Mouse (Mus musculus) megakaryocyte, embryonic 14.5 days (primary cell): ENCODE results near the gene Ccr1.
"Not testable (repeated sequence)": the region's sequence is repeated elsewhere in the genome, so short reads cannot be mapped to it uniquely, and the experiment has no call there.

Experiments
- FLI1 ChIP-seq: IDR thresholded peaks from 2 replicates; pipeline ENCODE4 v1.6.1; 2012; ENCODE audit warnings: low read length, inconsistent platforms, mixed read lengths
- GATA1 ChIP-seq: IDR thresholded peaks from 3 replicates; pipeline ENCODE4 v1.6.1; 2012; ENCODE audit warnings: mixed read lengths, low read length, inconsistent platforms, borderline replicate concordance

DNA sequence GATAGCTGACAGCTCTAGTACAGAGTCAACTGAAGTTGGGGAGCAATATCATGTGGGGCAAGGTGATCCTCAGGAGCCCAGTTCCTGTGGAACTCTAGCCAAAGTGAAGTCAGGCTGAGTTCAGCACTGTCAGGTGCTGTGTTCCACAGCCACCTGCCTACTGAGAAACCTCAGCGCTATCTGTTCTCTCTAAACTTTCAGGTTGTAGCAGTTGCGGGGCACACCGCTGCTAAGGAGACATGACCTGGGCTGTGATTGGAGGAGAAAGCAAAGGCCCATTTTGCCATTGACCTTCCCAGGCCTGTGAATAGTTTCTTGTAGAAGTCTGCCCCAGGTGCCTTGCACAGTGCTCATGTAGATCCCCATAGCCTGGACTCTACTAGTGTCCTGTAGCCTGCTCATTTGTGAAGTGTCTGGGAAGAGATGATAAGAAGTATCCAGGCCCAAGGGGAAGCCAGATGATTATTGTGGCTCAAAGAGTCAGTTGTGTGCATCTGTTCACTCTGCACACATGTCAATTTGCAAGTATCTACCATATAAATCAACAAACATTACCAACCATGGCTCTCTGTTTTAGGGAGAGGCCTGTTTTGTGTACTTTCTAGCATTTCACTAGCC is 12.5 kb upstream of the Ccr1 start:
- not testable (repeated sequence) for TF ChIP-seq GATA1, FLI1
